Mouse (Mus musculus): Measurements from ENCODE around the gene Ano4.

DNA sequence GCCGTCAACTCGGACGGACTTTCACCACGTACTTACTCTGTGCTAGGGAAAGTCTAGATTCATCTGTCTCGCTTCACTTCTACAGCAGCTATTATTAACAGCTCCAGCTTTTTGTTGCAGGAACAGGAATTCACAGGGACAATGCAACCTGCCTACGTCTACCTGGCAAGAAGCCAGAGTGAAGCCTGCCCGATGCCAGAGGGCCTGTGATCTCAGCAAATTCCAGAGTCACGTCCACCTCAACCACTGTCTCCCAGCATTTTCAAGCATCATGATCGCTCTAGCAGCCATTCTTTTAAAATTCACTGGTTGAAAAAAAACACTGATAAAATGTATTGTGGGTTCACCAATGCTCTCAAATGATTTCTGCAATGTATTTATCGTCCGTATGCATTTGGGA lies 6.9 kb upstream of the Ano4 start:
- TF ChIP-seq USF2 (conservative IDR thresholded peaks at IDR 0.05; ENCODE audit: low read depth, low read length) (no peak), CTCF (conservative IDR thresholded peaks at IDR 0.05 in 1 of 2, IDR thresholded peaks at IDR 0.05 in 1 of 2; ENCODE audit: low read depth in 2 of 2, low read length in 2 of 2) (no peak), RCOR1 (conservative IDR thresholded peaks at IDR 0.05; ENCODE audit: low read depth, low read length) (no peak), POLR2A (IDR thresholded peaks at IDR 0.05; ENCODE audit: low read depth, low read length) (no peak), ZC3H11A (IDR thresholded peaks at IDR 0.05; ENCODE audit: low read depth, low read length) (no peak), EP300 (IDR thresholded peaks at IDR 0.05; ENCODE audit: low read length) (no peak), ZMIZ1 (IDR thresholded peaks at IDR 0.05; ENCODE audit: low read depth, low read length) (no peak)

Data from CH12.LX (cell line).